Mouse (Mus musculus) lung, postnatal 0 days (tissue): ENCODE measurements at regions not wholly inside any gene's neighbourhood (a gene's known extent, or its start where the extent isn't known, plus 50 kb on each side); places are given as distances from the start of the nearest gene placed in this dataset.

Experiments
- ATAC-seq: fragments of 200-750 bp; cut with Nextera tagmentation; 2 replicates; pipeline ENCODE4 v1.8.0; 2017; ENCODE audit warnings: moderate library complexity
- DNase-seq: peaks from one replicate; pipeline ENCODE4 v3.0.0-alpha.2; 2016; ENCODE audit warnings: low spot score
- H3K27ac ChIP-seq: fragments of 300-500 bp; sonication (generic); 2 replicates; pipeline ENCODE4 v1.5.1; 2014; ENCODE audit warnings: antibody characterized with exemption, mild to moderate bottlenecking, low read length, mixed read lengths
- H3K27me3 ChIP-seq: fragments of 300-500 bp; sonication (generic); replicated peaks from 2 replicates; pipeline ENCODE4 v1.6.1; 2014; ENCODE audit warnings: low read length, mixed read lengths; ENCODE audit not compliant: insufficient read depth
- H3K36me3 ChIP-seq: fragments of 300-500 bp; sonication (generic); 2 replicates; pipeline ENCODE4 v1.6.1; 2014; ENCODE audit warnings: low read length, mixed read lengths; ENCODE audit not compliant: insufficient read depth
- H3K4me1 ChIP-seq: fragments of 300-500 bp; sonication (generic); 2 replicates; pipeline ENCODE4 v1.6.1; 2014; ENCODE audit warnings: antibody characterized with exemption, low read depth, low read length, mixed read lengths; ENCODE audit not compliant: insufficient read depth
- H3K4me2 ChIP-seq: fragments of 300-500 bp; sonication (generic); replicated peaks from 2 replicates; pipeline ENCODE4 v1.6.1; 2014; ENCODE audit warnings: low read depth, mild to moderate bottlenecking, low read length, moderate library complexity, mixed read lengths
- H3K4me3 ChIP-seq: fragments of 300-500 bp; sonication (generic); 2 replicates; pipeline ENCODE4 v1.5.1; 2014; ENCODE audit warnings: low read depth, low read length
- H3K9ac ChIP-seq: fragments of 300-500 bp; sonication (generic); replicated peaks from 2 replicates; pipeline ENCODE4 v1.6.1; 2014; ENCODE audit warnings: low read depth, mild to moderate bottlenecking
- H3K9me3 ChIP-seq: fragments of 300-500 bp; sonication (generic); 2 replicates; pipeline ENCODE4 v1.6.1; 2016; ENCODE audit warnings: low read length, mixed read lengths
- CTCF ChIP-seq: IDR thresholded peaks from 2 replicates; pipeline ENCODE4 v1.5.1; 2016; ENCODE audit warnings: antibody characterized with exemption, mild to moderate bottlenecking
- EP300 ChIP-seq: IDR thresholded peaks from 2 replicates; pipeline ENCODE4 v1.6.1; 2016; ENCODE audit warnings: antibody characterized with exemption, mild to moderate bottlenecking, control low read depth
- WGBS: fragments of 180-500 bp; shearing (Covaris S2); extraction: QIAGEN DNeasy Blood & Tissue Kit; methylation state at CpG from one replicate; pipeline ENCODE4 v1.1.7; 2014; 5-methylcytosine and 5-hydroxymethylcytosine counted together

- H3K27ac ChIP-seq: no peak overlapping the region
- 58% methylated on average over 10 of the region's 10 CpGs for WGBS
- no peak overlapping the region for H3K4me2 ChIP-seq
- DNase-seq (no peak), ATAC-seq (no peak)
- no peaks in the 10 kb centered on the region for H3K9me3 ChIP-seq
- no peaks in the 10 kb centered on the region for H3K4me1 ChIP-seq
- H3K9ac ChIP-seq: no peak overlapping the region
- H3K27me3 ChIP-seq: no peaks in the 10 kb centered on the region
- no peaks in the 10 kb centered on the region for H3K36me3 ChIP-seq
- no peak overlapping the region for H3K4me3 ChIP-seq
- no peak for TF ChIP-seq CTCF
- TF ChIP-seq EP300: no peak
Observed at GRCm38 (mm10) chr7:73643993-73644335, 96.1 kb upstream of the Fam174b start.

DNA sequence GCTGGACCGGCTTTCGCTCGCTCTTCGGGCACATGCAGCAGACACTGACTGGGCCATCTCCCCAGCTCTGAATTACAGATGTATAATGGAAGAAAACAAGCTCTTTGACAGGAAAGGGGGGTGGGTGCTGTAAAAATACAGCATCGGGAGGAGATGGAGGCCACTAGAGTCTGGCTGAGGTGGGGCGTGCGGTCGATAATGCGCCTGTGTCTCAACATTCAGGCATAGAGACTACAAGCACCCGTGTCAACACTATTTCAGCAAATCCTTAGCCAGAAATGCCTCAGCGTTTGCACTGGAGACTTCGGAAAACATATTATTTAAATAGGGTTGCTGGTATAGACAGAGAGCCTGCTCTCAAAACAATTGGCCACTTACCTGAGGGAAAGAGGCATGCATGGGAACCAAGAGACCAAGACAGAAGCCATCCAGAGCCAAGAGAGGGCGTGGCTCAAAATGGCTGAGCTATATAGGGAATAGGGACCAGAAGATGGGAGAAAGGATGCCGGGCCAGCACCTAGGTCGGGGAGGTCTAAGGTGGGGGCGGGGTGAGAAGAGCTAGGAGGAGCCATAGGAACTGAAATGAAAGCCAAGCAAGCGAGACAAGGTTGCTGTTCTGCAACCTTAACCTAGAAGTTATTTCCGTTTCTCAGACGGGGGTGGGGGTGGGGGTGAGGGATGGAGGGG is 96.7 kb upstream of the Fam174b start:
- Histone ChIP-seq H3K9me3 (no peaks in the 10 kb centered on the region), H3K4me1 (no peaks in the 10 kb centered on the region), H3K27ac (no peak overlapping the region), H3K9ac (no peak overlapping the region), H3K4me2 (no peak overlapping the region), H3K36me3 (no peaks in the 10 kb centered on the region), H3K27me3 (no peaks in the 10 kb centered on the region), H3K4me3 (no peak overlapping the region)
- ATAC-seq: no peak
- no peak for DNase-seq
- WGBS: 75% methylated on average over 19 of the region's 19 CpGs
- no peak for TF ChIP-seq CTCF
- TF ChIP-seq EP300: no peak

DNA sequence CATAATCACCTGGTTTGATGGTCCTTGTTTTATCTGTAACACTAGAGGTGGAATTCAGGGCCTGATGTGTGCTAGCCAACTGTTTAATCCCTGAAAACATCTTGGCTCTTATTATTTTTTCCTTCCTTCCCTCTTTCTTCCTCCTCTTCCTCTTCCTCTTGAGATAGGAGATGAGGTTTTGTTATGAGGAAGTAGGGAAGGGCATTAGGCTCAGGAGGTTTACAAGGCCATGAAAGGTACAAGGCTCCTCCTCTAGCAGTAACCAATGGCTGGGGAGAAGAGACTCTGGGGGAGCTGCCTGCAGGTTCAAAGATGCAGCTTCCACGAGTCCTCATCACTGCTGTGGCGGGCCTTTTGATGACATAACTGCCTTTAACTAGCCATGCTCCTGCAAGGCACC is 98.6 kb upstream of the Chd2 start:
- Histone ChIP-seq H3K27ac (no peak overlapping the region), H3K27me3 (no peaks in the 10 kb centered on the region), H3K4me2 (no peak overlapping the region), H3K9me3 (no peaks in the 10 kb centered on the region), H3K9ac (no peak overlapping the region), H3K4me3 (no peak overlapping the region), H3K36me3 (no peaks in the 10 kb centered on the region), H3K4me1 (no peaks in the 10 kb centered on the region)
- ATAC-seq (no peak), DNase-seq (no peak)
- TF ChIP-seq EP300 (no peak), CTCF (no peak)
- WGBS: 67% methylated on average over 2 of the region's 2 CpGs

GRCm38 (mm10) chr7:73637810-73638125 is 96.1 kb upstream of the Chd2 start:
- Histone ChIP-seq H3K4me1 (no peaks in the 10 kb centered on the region), H3K9me3 (no peaks in the 10 kb centered on the region), H3K4me3 (no peak overlapping the region), H3K9ac (no peak overlapping the region), H3K27me3 (no peaks in the 10 kb centered on the region), H3K4me2 (no peak overlapping the region), H3K27ac (no peak overlapping the region), H3K36me3 (no peaks in the 10 kb centered on the region)
- ATAC-seq (no peak), DNase-seq (no peak)
- TF ChIP-seq CTCF (no peak), EP300 (no peak)
- WGBS: 71% methylated on average over 4 of the region's 4 CpGs

DNA sequence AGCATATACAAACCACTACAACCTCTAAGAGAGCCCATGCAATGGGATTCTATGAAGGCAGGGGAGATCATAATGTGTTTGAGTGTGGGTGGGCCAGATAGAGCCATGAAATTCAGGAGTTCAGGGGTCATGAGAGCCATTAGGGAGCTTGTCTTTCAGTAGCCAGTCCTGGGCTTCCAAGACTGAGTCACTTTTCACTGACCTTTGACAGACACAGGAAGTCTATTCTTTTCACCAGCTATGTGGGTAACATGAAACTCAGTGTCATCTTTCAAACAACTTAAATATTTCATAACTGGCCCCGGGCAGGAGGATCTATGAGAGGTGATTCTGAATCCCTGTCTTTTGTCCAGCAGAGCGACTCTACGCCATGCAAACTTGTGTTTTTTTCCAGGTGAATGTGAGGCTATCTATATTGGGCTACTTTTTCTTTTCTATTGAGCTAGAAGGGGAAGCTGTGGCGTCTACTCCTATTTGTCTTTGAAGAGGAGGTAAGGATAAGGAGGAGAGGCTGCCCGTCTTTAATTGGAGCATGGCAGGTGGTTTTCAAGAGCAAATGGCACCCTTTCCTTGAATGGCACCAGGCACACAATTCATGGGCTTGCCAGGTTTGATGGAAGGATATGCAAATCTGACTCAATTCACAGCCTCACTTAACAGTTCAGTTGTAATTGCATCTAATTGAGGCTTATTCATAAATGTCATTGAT is 95.6 kb upstream of the Chd2 start:
- Histone ChIP-seq H3K4me1 (no peaks in the 10 kb centered on the region), H3K9me3 (no peaks in the 10 kb centered on the region), H3K4me2 (no peak overlapping the region), H3K27ac (no peak overlapping the region), H3K36me3 (no peaks in the 10 kb centered on the region), H3K4me3 (no peak overlapping the region), H3K9ac (no peak overlapping the region), H3K27me3 (no peaks in the 10 kb centered on the region)
- ATAC-seq: no peak
- TF ChIP-seq CTCF (no peak), EP300 (no peak)
- no peak for DNase-seq
- WGBS: 64% methylated on average over 5 of the region's 5 CpGs

DNA sequence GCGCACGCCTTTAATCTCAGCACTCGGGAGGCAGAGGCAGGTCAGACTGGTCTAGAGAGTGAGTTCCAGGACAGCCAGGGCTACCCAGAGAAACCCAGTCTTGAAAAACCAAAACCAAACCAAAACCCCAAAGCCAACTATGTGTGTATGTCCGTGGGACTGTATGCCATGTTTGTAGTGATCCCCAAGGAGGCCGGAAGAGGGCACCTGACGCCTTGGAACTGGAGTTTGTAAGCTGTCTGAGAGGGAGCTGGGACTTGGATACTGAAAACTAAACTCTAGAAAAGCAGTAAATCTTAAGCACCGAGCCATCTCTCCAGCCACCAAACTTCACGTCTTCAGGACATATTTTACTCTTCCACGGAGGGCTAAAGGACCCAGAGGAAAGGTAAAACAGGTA is 93.8 kb upstream of the Chd2 start:
- no peaks in the 10 kb centered on the region for H3K9me3 ChIP-seq
- 90% methylated on average over 9 of the region's 9 CpGs for WGBS
- DNase-seq (no peak), ATAC-seq (no peak)
- no peak overlapping the region for H3K4me3 ChIP-seq
- H3K4me1 ChIP-seq: no peaks in the 10 kb centered on the region
- TF ChIP-seq CTCF (no peak), EP300 (no peak)
- no peaks in the 10 kb centered on the region for H3K27me3 ChIP-seq
- H3K36me3 ChIP-seq: no peaks in the 10 kb centered on the region
- no peak overlapping the region for H3K9ac ChIP-seq
- H3K27ac ChIP-seq: no peak overlapping the region
- H3K4me2 ChIP-seq: no peak overlapping the region
